Mouse (Mus musculus) liver, embryonic 12.5 days (tissue): Measurements from ENCODE around the gene 4930524J08Rik. TPM values are rescaled to one million over a fixed set of nuclear protein-coding genes. Genes with fewer than 3 reads are reported as not detected.

Source experiments
- ATAC-seq: fragments of 200-750 bp; cut with Nextera tagmentation; 2 replicates; pipeline ENCODE4 v1.8.0; 2017; ENCODE audit warnings: moderate number of reproducible peaks, mild to moderate bottlenecking, moderate library complexity
- H3K27ac ChIP-seq: fragments of 300-500 bp; sonication (generic); 2 replicates; pipeline ENCODE4 v1.5.1; 2016; ENCODE audit warnings: mild to moderate bottlenecking
- H3K27me3 ChIP-seq: fragments of 300-500 bp; sonication (generic); replicated peaks from 2 replicates; pipeline ENCODE4 v1.6.1; 2016; ENCODE audit warnings: mild to moderate bottlenecking, moderate library complexity
- H3K36me3 ChIP-seq: fragments of 300-500 bp; sonication (generic); 2 replicates; pipeline ENCODE4 v1.6.1; 2016; ENCODE audit warnings: mild to moderate bottlenecking, moderate library complexity
- H3K4me1 ChIP-seq: fragments of 300-500 bp; sonication (generic); 2 replicates; pipeline ENCODE4 v1.6.1; 2016
- H3K4me2 ChIP-seq: fragments of 300-500 bp; sonication (generic); 2 replicates; pipeline ENCODE4 v1.6.1; 2016; ENCODE audit warnings: mild to moderate bottlenecking, moderate library complexity
- H3K4me3 ChIP-seq: fragments of 300-500 bp; sonication (generic); 2 replicates; pipeline ENCODE4 v1.5.1; 2016; ENCODE audit warnings: mild to moderate bottlenecking, moderate library complexity
- H3K9ac ChIP-seq: fragments of 300-500 bp; sonication (generic); 2 replicates; pipeline ENCODE4 v1.6.1; 2016; ENCODE audit warnings: mild to moderate bottlenecking, moderate library complexity
- H3K9me3 ChIP-seq: fragments of 300-500 bp; sonication (generic); replicated peaks from 2 replicates; pipeline ENCODE4 v1.6.1; 2016; ENCODE audit warnings: mild to moderate bottlenecking, moderate library complexity
- WGBS: fragments of 180-500 bp; shearing (Covaris S2); methylation state at CpG from one replicate; pipeline ENCODE4 v1.1.7; 2016; ENCODE audit not compliant: insufficient replicate concordance; 5-methylcytosine and 5-hydroxymethylcytosine counted together
- polyA plus RNA-seq: library from polyadenylated mRNA; unstranded; fragments of >200 nt; fragmentation: Nextera tagmentation; extraction: Ambion mirVana; gene quantifications from 2 replicates; pipeline ENCODE4 v1.2.1, GENCODE M21; 2016

4930524J08Rik gene
- 0.71 and 2.0 TPM in 2 replicates for polyA plus RNA-seq

DNA sequence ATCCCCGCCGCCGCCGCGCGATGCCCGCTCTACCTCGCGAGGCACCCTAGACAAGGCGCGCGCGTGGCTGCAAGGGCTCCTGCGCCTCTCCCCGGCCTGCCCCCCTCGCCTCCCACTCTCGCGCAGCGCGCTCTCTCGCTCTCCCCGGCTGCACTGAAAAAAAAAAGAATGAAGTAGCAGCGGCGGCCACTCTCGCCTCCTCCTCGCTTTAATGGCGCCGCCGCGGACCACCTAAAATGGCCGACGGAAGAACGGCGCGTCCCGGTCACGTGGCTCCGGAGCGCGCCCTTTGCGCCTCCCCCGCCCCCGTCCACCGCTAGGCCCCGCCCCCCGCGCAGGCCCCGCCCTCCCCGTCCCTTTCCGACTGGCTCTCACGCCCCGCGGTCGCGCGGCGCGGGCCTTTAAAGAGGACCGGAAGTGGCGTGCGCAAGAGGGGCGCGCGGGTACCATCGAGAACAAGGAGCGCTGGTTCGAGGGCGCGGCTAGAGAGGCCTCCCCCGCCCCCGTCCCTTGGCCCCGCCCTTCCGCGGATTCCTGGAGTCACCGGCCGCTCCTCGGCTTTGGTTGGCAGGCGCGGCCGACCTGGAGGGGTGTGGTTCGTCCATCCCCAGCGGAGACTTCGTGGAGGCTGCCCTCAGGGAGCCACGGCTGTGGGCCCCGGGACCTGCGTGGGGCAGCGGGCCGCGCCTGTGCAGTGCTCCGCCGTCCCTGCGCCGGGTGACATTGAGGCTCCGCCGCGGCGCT, at the start of gene 4930524J08Rik, which contains the start of gene Hnrnpd:
4930524J08Rik (plus strand) TSS at position 363 of the 744 bp plus-strand sequence.
Hnrnpd (minus strand) TSS at position 240 of the 744 bp plus-strand sequence.
- H3K4me1 ChIP-seq = peaks cover 37% of the 10 kb centered on the region
- no peaks in the 10 kb centered on the region for H3K27me3 ChIP-seq
- H3K9ac ChIP-seq = peak within 1 kb of the TSS; percentile 98
- peak; percentile 95 for ATAC-seq
- H3K9me3 ChIP-seq = no peaks in the 10 kb centered on the region
- H3K4me2 ChIP-seq = peak within 1 kb of the TSS; percentile 73
- peak within 1 kb of the TSS; percentile 97 for H3K27ac ChIP-seq
- WGBS = 2% methylated on average over 80 of the region's 97 CpGs
- H3K4me3 ChIP-seq = peak within 1 kb of the TSS; percentile 97
- H3K36me3 ChIP-seq = peaks cover 27% of the 10 kb centered on the region

DNA sequence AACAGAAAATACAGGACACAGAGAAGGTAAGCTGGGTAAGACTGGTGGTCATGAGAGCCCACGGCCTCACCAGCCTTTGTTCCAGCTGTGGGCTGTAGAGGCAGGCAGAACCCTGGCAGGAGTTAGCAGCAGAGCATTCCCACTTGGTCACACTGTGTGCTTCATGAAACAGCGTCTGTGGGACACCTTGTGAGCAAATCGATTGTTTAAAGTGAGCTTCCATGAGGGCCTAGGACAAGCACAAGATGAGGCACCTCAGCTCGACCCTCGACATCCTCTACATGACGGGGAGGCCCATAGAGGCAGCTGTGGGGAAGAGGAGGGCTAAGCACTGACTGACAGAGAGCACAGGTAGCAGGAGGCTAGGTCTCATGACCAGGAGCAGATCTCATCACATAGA, 47.0 kb upstream of the 4930524J08Rik start:
- Histone ChIP-seq H3K27ac (no peak overlapping the region), H3K4me1 (no peaks in the 10 kb centered on the region), H3K9me3 (no peaks in the 10 kb centered on the region), H3K27me3 (no peaks in the 10 kb centered on the region; the same call in 1 of the 2 replicates), H3K36me3 (no peaks in the 10 kb centered on the region), H3K9ac (no peak overlapping the region), H3K4me2 (no peak overlapping the region), H3K4me3 (no peak overlapping the region)
- 58% methylated on average over 6 of the region's 6 CpGs for WGBS
- no peak for ATAC-seq

DNA sequence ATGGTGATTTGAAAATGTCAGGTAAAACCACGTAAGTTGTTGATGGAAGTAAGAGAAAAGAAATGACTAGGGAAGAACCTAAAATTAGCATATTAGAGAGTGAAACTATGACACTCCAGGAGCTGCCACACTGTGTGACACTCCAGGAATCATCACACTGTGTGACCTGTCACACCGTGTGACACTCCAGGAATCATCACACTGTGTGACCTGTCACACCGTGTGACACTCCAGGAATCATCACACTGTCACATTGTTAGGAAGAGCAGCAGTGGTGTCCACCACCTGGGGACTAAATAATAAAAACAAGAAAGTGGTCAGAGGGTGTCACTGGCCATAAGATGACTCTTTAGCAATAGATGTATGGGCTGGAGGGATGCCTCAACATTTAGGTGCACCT, 39.4 kb upstream of the 4930524J08Rik start:
- Histone ChIP-seq H3K9me3 (peaks cover 5% of the 10 kb centered on the region; the same call in 1 of the 2 replicates), H3K4me3 (no peak overlapping the region), H3K4me2 (no peak overlapping the region), H3K36me3 (peaks cover 2% of the 10 kb centered on the region; the same call in 1 of the 2 replicates), H3K27ac (no peak overlapping the region), H3K27me3 (no peaks in the 10 kb centered on the region), H3K4me1 (no peaks in the 10 kb centered on the region), H3K9ac (no peak overlapping the region)
- ATAC-seq = no peak
- WGBS = 68% methylated on average over 3 of the region's 3 CpGs

DNA sequence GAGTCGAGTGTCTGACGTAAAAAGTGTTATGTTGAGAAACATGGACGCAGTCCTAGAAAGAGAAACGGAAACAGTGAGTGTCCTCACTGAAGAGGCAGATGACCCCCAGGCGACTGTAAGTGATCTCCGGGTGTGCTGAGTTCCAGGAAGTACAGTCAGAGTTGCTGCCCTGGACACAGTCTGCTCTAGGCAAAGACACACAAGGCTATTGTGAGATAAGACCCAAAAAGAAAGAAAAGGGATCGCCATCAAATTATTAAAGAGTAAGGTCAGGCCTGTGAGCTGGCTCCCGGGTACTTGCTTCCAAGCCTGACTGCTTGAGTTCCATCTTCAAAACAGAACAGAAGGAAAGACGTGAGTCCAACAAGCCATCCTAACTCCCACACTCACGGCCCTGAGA, 37.6 kb upstream of the 4930524J08Rik start:
- Histone ChIP-seq H3K27me3 (no peaks in the 10 kb centered on the region), H3K4me3 (no peak overlapping the region), H3K4me1 (no peaks in the 10 kb centered on the region), H3K9me3 (peaks cover 15% of the 10 kb centered on the region), H3K9ac (no peak overlapping the region), H3K4me2 (no peak overlapping the region), H3K27ac (no peak overlapping the region), H3K36me3 (peaks cover 10% of the 10 kb centered on the region; the same call in 1 of the 2 replicates)
- ATAC-seq = no peak
- 72% methylated on average over 10 of the region's 10 CpGs for WGBS

DNA sequence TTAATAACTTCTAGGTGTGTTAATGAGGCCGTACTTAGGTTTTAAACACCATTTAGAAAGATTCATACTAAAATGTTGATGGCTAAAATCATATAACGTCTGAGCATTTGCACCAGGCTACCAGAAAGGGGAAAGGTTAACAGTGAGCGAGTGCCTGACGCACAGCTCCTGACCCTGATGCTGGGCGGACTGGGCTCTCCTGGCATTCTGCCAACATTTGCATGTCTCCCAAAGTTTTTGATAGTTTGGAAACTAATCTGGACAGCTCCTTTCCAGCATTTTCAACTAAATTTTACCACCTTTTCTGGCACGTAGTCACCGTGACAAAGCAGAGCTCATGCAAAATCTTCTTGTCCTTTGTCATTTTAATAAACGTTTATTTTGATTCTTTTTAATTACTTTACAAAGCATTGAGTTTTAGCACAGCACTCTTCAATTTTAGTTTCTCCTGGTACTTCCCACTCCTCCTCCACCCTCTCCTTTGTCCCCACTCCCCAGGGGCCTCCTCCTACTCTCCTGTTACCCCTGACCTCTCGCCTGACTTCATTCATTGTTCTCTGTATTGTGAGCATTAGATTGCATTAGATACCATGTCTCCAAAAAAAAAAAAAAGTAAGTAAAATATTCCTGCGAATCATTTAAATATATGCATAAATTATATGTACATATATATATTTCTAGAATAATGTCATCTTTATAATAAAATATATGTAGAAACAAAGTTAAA, 36.9 kb upstream of the 4930524J08Rik start:
- Histone ChIP-seq H3K36me3 (peaks cover 10% of the 10 kb centered on the region; the same call in 1 of the 2 replicates), H3K9me3 (peaks cover 15% of the 10 kb centered on the region), H3K27ac (no peak overlapping the region), H3K4me2 (no peak overlapping the region), H3K4me3 (no peak overlapping the region), H3K27me3 (no peaks in the 10 kb centered on the region), H3K4me1 (no peaks in the 10 kb centered on the region), H3K9ac (no peak overlapping the region)
- WGBS = 68% methylated on average over 10 of the region's 10 CpGs
- ATAC-seq = no peak

DNA sequence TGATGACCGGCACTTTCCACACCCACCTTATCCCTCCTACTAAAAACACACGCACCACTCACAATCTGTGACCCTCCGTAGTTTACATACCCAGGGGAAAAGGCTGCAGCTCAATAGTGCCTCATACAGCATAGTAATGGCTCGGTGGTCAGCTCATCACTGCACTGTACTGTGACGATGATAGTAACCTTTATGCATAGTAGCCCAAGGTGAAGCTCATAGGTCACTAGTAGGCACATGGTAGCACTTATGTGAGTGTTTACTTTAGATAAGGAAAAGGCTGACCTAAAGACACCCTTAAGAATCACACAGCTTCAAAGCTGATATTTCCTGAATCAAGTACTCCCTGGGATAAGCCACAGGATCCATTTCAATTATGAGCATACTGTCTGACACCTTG, 26.3 kb upstream of the 4930524J08Rik start:
- no peak overlapping the region for H3K27ac ChIP-seq
- H3K9ac ChIP-seq = no peak overlapping the region
- H3K36me3 ChIP-seq = peaks cover 33% of the 10 kb centered on the region
- no peaks in the 10 kb centered on the region for H3K9me3 ChIP-seq
- no peak overlapping the region for H3K4me2 ChIP-seq
- H3K27me3 ChIP-seq = no peaks in the 10 kb centered on the region
- 66% methylated on average over 5 of the region's 5 CpGs for WGBS
- no peak overlapping the region for H3K4me3 ChIP-seq
- no peaks in the 10 kb centered on the region; the same call in 1 of the 2 replicates for H3K4me1 ChIP-seq
- peak; percentile 58 for ATAC-seq

DNA sequence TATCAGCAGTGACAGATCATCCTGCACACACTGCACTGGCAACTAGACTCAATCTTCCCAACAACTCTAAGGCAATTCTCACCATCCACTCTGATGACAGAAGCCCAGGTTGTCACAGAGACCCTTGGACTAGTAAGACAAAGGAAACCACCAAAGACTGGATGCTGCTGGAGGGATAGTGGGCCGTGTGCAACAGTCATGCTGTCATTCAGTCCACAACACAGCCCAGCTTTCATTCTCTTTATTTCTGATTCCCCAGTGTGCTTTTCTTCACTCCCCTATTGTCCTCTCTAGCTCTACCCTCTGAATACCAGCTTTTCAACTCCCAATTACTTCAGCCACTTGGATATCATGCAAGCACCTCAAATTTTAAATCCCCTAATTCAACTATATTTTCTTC, 25.0 kb upstream of the 4930524J08Rik start:
- ATAC-seq = no peak
- Histone ChIP-seq H3K4me1 (no peaks in the 10 kb centered on the region; the same call in 1 of the 2 replicates), H3K9me3 (no peaks in the 10 kb centered on the region), H3K4me2 (no peak overlapping the region), H3K27me3 (no peaks in the 10 kb centered on the region), H3K27ac (no peak overlapping the region), H3K4me3 (no peak overlapping the region), H3K9ac (no peak overlapping the region), H3K36me3 (peaks cover 46% of the 10 kb centered on the region)
- 52% methylated on average over 1 of the region's 1 CpGs for WGBS

DNA sequence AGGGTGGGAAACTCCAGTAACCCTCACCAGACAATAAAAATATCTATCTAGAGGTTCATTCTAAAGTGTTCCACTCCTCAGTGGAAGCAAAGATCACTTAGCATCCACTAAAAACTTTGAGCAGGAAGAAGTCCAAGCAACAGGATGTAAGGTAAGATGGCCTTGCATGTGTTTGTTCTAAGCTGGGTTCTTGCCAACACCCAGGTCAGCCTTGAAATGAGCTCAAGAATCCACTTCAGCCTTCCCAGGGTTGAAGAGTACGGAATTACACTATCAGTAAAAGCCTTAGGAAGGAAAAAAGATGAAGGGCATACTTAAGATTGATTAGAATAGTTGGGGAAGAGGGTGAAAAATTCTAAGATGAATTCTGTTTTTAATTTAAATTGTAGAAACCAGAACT, 20.2 kb upstream of the 4930524J08Rik start:
- no peaks in the 10 kb centered on the region for H3K27me3 ChIP-seq
- no peaks in the 10 kb centered on the region for H3K9me3 ChIP-seq
- no peak overlapping the region for H3K9ac ChIP-seq
- H3K4me1 ChIP-seq = no peaks in the 10 kb centered on the region
- H3K36me3 ChIP-seq = peaks cover 62% of the 10 kb centered on the region
- no peak overlapping the region for H3K4me3 ChIP-seq
- no peak overlapping the region for H3K27ac ChIP-seq
- no peak overlapping the region for H3K4me2 ChIP-seq
- WGBS = 88% methylated on average over 1 of the region's 1 CpGs
- ATAC-seq = no peak

DNA sequence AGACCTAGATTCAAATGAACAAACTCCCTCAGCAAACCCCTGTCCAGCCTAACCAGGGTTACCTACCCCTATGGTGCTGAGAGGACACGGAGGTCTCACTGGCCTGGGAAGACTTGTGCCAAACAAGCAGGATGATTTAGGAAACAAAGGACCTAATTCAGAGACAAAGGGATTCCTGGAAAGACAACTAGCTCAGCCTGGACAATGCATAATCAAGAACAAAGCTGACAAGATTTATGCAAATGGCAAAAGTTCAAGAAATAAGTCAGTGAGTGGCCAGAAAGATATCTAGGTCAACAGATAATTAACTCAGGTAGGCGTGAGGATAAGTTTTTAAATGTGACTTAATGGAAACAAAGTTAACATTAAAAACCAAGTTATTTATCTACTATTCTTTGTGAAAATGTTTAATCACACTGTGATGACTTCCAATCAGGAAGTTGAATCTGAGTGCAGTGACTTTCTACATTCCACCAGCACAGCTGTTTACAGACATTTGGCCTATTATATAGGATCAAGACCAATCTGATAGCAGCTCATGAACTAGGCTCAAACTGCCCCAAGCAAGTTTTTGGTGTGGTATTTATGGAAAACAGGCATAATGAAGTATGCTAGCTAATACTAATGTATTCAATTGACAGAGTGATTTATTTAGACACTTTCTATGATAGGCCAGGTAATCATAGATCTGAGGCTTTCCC, 19.5 kb upstream of the 4930524J08Rik start:
- Histone ChIP-seq H3K4me2 (no peak overlapping the region), H3K9me3 (no peaks in the 10 kb centered on the region), H3K4me3 (no peak overlapping the region), H3K27me3 (no peaks in the 10 kb centered on the region), H3K9ac (no peak overlapping the region), H3K4me1 (no peaks in the 10 kb centered on the region), H3K36me3 (peaks cover 67% of the 10 kb centered on the region), H3K27ac (no peak overlapping the region)
- WGBS = 83% methylated on average over 2 of the region's 2 CpGs
- ATAC-seq = no peak

DNA sequence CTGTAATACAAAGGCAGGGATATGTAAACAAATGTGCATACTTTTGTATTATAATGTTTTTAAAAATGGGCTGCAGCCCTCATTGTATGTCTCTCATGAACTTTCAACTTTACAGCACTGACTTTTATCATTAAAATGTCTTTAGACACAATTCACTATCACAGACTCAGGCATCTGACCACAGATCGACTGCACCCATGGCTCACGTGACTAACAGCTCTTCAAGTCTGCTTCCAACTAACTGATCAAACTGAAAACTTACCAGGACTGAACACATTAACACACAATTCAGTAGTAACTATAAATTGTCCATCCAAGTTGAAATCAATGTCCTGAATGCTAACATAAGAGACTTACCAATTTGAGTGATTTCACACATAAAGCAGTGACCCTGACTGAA, 18.9 kb upstream of the 4930524J08Rik start:
- Histone ChIP-seq H3K27ac (no peak overlapping the region), H3K27me3 (no peaks in the 10 kb centered on the region), H3K36me3 (peaks cover 73% of the 10 kb centered on the region), H3K4me3 (no peak overlapping the region), H3K4me2 (no peak overlapping the region), H3K4me1 (no peaks in the 10 kb centered on the region), H3K9me3 (no peaks in the 10 kb centered on the region), H3K9ac (no peak overlapping the region)
- WGBS = 67% methylated on average over 2 of the region's 2 CpGs
- no peak for ATAC-seq

DNA sequence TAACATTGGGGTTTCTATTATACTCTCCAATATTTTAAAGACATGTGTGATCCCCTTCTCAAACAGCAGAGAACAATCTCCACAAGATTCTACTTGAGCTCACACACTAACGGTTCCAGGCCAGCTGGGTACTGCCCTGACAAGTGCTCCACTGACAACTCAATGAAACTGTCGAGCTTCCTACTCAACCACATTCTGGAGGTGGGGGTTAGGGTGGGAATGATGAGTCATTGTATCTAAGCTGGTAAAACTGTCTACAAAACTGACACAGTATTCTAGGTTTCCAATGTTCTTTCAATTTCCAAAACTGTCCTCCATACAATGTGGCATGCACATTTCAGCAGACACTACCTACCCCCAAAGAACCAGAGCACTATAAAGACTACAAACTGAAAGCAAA, 4.9 kb upstream of the 4930524J08Rik start:
- Histone ChIP-seq H3K9ac (no peak overlapping the region; the same call in 1 of the 2 replicates), H3K36me3 (peaks cover 66% of the 10 kb centered on the region), H3K27ac (no peak overlapping the region), H3K4me3 (peak overlapping the region; percentile 12), H3K4me1 (peaks cover 53% of the 10 kb centered on the region), H3K4me2 (peak overlapping the region; percentile 73), H3K27me3 (no peaks in the 10 kb centered on the region), H3K9me3 (no peaks in the 10 kb centered on the region)
- WGBS = 6% methylated on average over 2 of the region's 2 CpGs
- no peak for ATAC-seq
